Mouse (Mus musculus): ENCODE results near the gene Depdc5.

Depdc5 gene

GRCm38 (mm10) chr5:33002781-33003180 lies 139.3 kb downstream of the Depdc5 start:
- no peak for DNase-seq

- DNase-seq = no peak
These were observed 140.0 kb downstream of the Depdc5 start for GRCm38 (mm10) chr5:33003500-33003899.

GRCm38 (mm10) chr5:33004110-33004509 lies 140.6 kb downstream of the Depdc5 start:
- DNase-seq = no peak

- DNase-seq = no peak
These were observed 142.1 kb downstream of the Depdc5 start for GRCm38 (mm10) chr5:33005442-33006145.

GRCm38 (mm10) chr5:33006670-33007069 lies 143.2 kb downstream of the Depdc5 start:
- DNase-seq = no peak

GRCm38 (mm10) chr5:33007371-33007770 lies 143.9 kb downstream of the Depdc5 start:
- no peak for DNase-seq

- no peak for DNase-seq
These were observed 145.8 kb downstream of the Depdc5 start for GRCm38 (mm10) chr5:33009301-33009700.

GRCm38 (mm10) chr5:33009818-33010812 lies 146.6 kb downstream of the Depdc5 start:
- peak; percentile 55 for DNase-seq

- DNase-seq = peak; percentile 80
These were observed 147.9 kb downstream of the Depdc5 start for GRCm38 (mm10) chr5:33011132-33012106.

- no peak for DNase-seq
These were observed 150.6 kb downstream of the Depdc5 start for GRCm38 (mm10) chr5:33014096-33014495.

GRCm38 (mm10) chr5:33015579-33015978 lies 152.1 kb downstream of the Depdc5 start:
- DNase-seq = no peak

GRCm38 (mm10) chr5:33018189-33018560 lies 154.7 kb downstream of the Depdc5 start:
- DNase-seq = no peak

- peak; percentile 98 for DNase-seq
These were observed 155.3 kb downstream of the Depdc5 start, which contains the start of gene Ywhah for GRCm38 (mm10) chr5:33018561-33019425. Ywhah (plus strand) TSS chr5:33018816.

- no peak for DNase-seq
These were observed 155.9 kb downstream of the Depdc5 start for GRCm38 (mm10) chr5:33019426-33019821.

GRCm38 (mm10) chr5:33021622-33022021 lies 158.1 kb downstream of the Depdc5 start:
- DNase-seq = no peak

GRCm38 (mm10) chr5:33023337-33023736 lies 159.8 kb downstream of the Depdc5 start:
- no peak for DNase-seq

- DNase-seq = no peak
These were observed 161.0 kb downstream of the Depdc5 start for GRCm38 (mm10) chr5:33024474-33024873.

GRCm38 (mm10) chr5:33028656-33029055 lies 165.2 kb downstream of the Depdc5 start:
- no peak for DNase-seq

GRCm38 (mm10) chr5:33030425-33031175 lies 167.1 kb downstream of the Depdc5 start:
- no peak for DNase-seq

GRCm38 (mm10) chr5:33032036-33032773 lies 168.7 kb downstream of the Depdc5 start:
- no peak for DNase-seq
